Mouse (Mus musculus) Patski (cell line): Measurements from ENCODE around the gene Mael. TPM values are rescaled to one million over a fixed set of nuclear protein-coding genes. Genes with fewer than 3 reads are reported as not detected.
A peak's percentile ranks its signal among the peaks of the same experiment; 100 is the strongest.

Source experiments
- ATAC-seq: fragments of 100-300 bp; one replicate; pipeline ENCODE4 v1.8.0; 2021
- CTCF ChIA-PET: fragments of 350-600 bp; sonication (Branson Sonifier 250); formaldehyde crosslinking; loops from one replicate; lab custom pipeline; 2022; ENCODE audit warnings: inconsistent platforms; lab: Charles Lee
- POLR2A ChIA-PET: fragments of 350-600 bp; sonication (Branson Sonifier 250); formaldehyde crosslinking; loops from one replicate; lab custom pipeline; 2022; ENCODE audit warnings: antibody characterized with exemption, inconsistent platforms; lab: Charles Lee
- DNase-seq: peaks from one replicate; pipeline ENCODE4 v3.0.0-alpha.2; 2011; ENCODE audit warnings: low read depth, low spot score
- H3K27me3 ChIP-seq: fragments of 371-371 bp; one replicate; pipeline ENCODE4 v1.5.1; 2021
- CTCF ChIP-seq: fragments of 100-300 bp; IDR thresholded peaks from one replicate; pipeline ENCODE4 v1.5.1; 2021
- in situ Hi-C: fragments of 300-500 bp; cut with MboI; formaldehyde crosslinking; loops from 3 replicates; pipeline ENCODE4 v1.11.1; 2018; ENCODE audit warnings: low pct_unique_long_range_greater_than_20kb, mixed read lengths
- polyA plus RNA-seq: library from polyadenylated mRNA; unstranded; gene quantifications from one replicate; pipeline ENCODE4 v1.2.3, GENCODE M21; 2021

Mael gene
- polyA plus RNA-seq, 1 experiment from 2014 or later, result not detected

GRCm38 (mm10) chr1:166153351-166154120 lies 85.0 kb downstream of the Mael start:
- H3K27me3 ChIP-seq, result peaks cover 30% of the 10 kb centered on the region
- in situ Hi-C loops, result loop anchor here (5.0 kb wide), 4 partner anchors 51 to 376 kb away; no protein-coding TSS in a partner anchor
- ATAC-seq, result peak; percentile 74
- ChIA-PET POLR2A (interaction anchor here (0.6 kb wide), 1 partner anchor 207 kb away, joined by 5 read pairs; no protein-coding TSS in a partner anchor), CTCF (interaction anchor here (0.6 to 2.4 kb wide), 16 partner anchors 14 to 384 kb away, joined by 3 to 11 read pairs (median 4); partner anchors contain the start of gene Pou2f1)
- peak; percentile 92 for TF ChIP-seq CTCF
- DNase-seq, result no peak

GRCm38 (mm10) chr1:166152034-166152433 lies 86.5 kb downstream of the Mael start:
- no peak for TF ChIP-seq CTCF
- in situ Hi-C loops, result loop anchor here (5.0 kb wide), 4 partner anchors 50 to 375 kb away; no protein-coding TSS in a partner anchor
- CTCF ChIA-PET, result interaction anchor here (1.1 to 2.8 kb wide), 3 partner anchors 150 to 372 kb away, joined by 3 to 9 read pairs (median 7); partner anchors contain the start of gene Pou2f1

GRCm38 (mm10) chr1:166151341-166151740 lies 87.2 kb downstream of the Mael start:
- ChIA-PET CTCF (interaction anchor here (1.1 to 2.8 kb wide), 3 partner anchors 149 to 371 kb away, joined by 3 to 9 read pairs (median 7); partner anchors contain the start of gene Pou2f1), POLR2A (no interaction called here)
- TF ChIP-seq CTCF, result no peak
- ATAC-seq, result no peak
- no peak for DNase-seq
- in situ Hi-C loops, result loop anchor here (5.0 kb wide), 4 partner anchors 49 to 374 kb away; no protein-coding TSS in a partner anchor
- H3K27me3 ChIP-seq, result peaks cover 27% of the 10 kb centered on the region

More at GRCm38 (mm10) chr1:166152034-166152433, 86.5 kb downstream of the Mael start:
- DNase-seq (no peak), ATAC-seq (no peak)
- H3K27me3 ChIP-seq, result peaks cover 32% of the 10 kb centered on the region
- POLR2A ChIA-PET, result no interaction called here

Other genes starting within 250 kb of the Mael start
- 8.3 TPM for gene Pou2f1, start 236.1 kb downstream of the Mael start, polyA plus RNA-seq
- gene Dusp27, start 110.8 kb downstream of the Mael start, polyA plus RNA-seq, result not detected
- gene Gpa33, start 108.5 kb downstream of the Mael start, polyA plus RNA-seq, result not detected
- 4.2 TPM for gene Ildr2, start 15.4 kb upstream of the Mael start, polyA plus RNA-seq
- 34.7 TPM for gene Tada1, start 140.3 kb upstream of the Mael start, polyA plus RNA-seq
- 26.2 TPM for gene Pogk, start 171.1 kb upstream of the Mael start, polyA plus RNA-seq